Mouse (Mus musculus) forebrain, postnatal 0 days (tissue): ENCODE data around the gene Tbc1d25. TPM values are rescaled to one million over a fixed set of nuclear protein-coding genes. Genes with fewer than 3 reads are reported as not detected.
A peak's percentile ranks its signal among the peaks of the same experiment; 100 is the strongest.

Experiments used
- ATAC-seq: fragments of 200-750 bp; cut with Nextera tagmentation; 2 replicates; pipeline ENCODE4 v1.8.0; 2017; ENCODE audit warnings: mild to moderate bottlenecking, moderate library complexity
- DNase-seq: peaks from one replicate; pipeline ENCODE4 v3.0.0-alpha.2; 2015
- H3K27ac ChIP-seq: fragments of 300-500 bp; sonication (generic); 2 replicates; pipeline ENCODE4 v1.5.1; 2014; ENCODE audit warnings: low read depth, mild to moderate bottlenecking, antibody characterized with exemption, low read length, moderate library complexity, mixed read lengths
- H3K27me3 ChIP-seq: fragments of 300-500 bp; sonication (generic); 2 replicates; pipeline ENCODE4 v1.6.1; 2014; ENCODE audit warnings: mild to moderate bottlenecking, low read length, mixed read lengths; ENCODE audit not compliant: insufficient read depth
- H3K36me3 ChIP-seq: fragments of 300-500 bp; sonication (generic); 2 replicates; pipeline ENCODE4 v1.6.1; 2014; ENCODE audit warnings: mild to moderate bottlenecking, moderate library complexity; ENCODE audit not compliant: insufficient read depth
- H3K4me1 ChIP-seq: fragments of 300-500 bp; sonication (generic); 2 replicates; pipeline ENCODE4 v1.6.1; 2014; ENCODE audit warnings: antibody characterized with exemption; ENCODE audit not compliant: insufficient read depth
- H3K4me2 ChIP-seq: fragments of 300-500 bp; sonication (generic); 2 replicates; pipeline ENCODE4 v1.6.1; 2014; ENCODE audit warnings: low read depth, mild to moderate bottlenecking, moderate library complexity
- H3K4me3 ChIP-seq: fragments of 300-500 bp; sonication (generic); 2 replicates; pipeline ENCODE4 v1.5.1; 2014; ENCODE audit warnings: low read depth, low read length, mixed read lengths
- H3K9ac ChIP-seq: fragments of 300-500 bp; sonication (generic); 2 replicates; pipeline ENCODE4 v1.6.1; 2014; ENCODE audit warnings: mild to moderate bottlenecking
- H3K9me3 ChIP-seq: fragments of 300-500 bp; sonication (generic); 2 replicates; pipeline ENCODE4 v1.6.1; 2016; ENCODE audit warnings: low read length
- CTCF ChIP-seq: sonication (generic); IDR thresholded peaks from 2 replicates; pipeline ENCODE4 v1.5.1; 2016; ENCODE audit warnings: antibody characterized with exemption, control low read depth, low read depth
- WGBS: fragments of 180-500 bp; shearing (Covaris S2); extraction: QIAGEN DNeasy Blood & Tissue Kit; methylation state at CpG from one replicate; pipeline ENCODE4 v1.1.7; 2014; 5-methylcytosine and 5-hydroxymethylcytosine counted together
- polyA plus RNA-seq: library from polyadenylated mRNA; unstranded; fragments of >200 nt; fragmentation: Nextera tagmentation; extraction: Ambion mirVana; gene quantifications from 2 replicates; pipeline ENCODE4 v1.2.1, GENCODE M21; 2015
- total RNA-seq: library from RNA; depleted of rRNA; stranded (reverse); fragments of >200 nt; gene quantifications from 2 replicates; pipeline ENCODE4 v1.2.3, GENCODE M21; 2014

The Tbc1d25 gene
- total and polyA plus RNA-seq, 2 experiments from 2014 or later, result 16.3 to 22.7 TPM

- DNase-seq (no peak), ATAC-seq (no peak)
Measured at GRCm38 (mm10) chrX:8205088-8205487, 29.1 kb upstream of the Tbc1d25 start.

GRCm38 (mm10) chrX:8204076-8204475 lies 28.1 kb upstream of the Tbc1d25 start:
- Histone ChIP-seq H3K27ac (no peak overlapping the region), H3K4me2 (no peak overlapping the region), H3K9me3 (no peaks in the 10 kb centered on the region), H3K4me1 (no peaks in the 10 kb centered on the region), H3K36me3 (no peaks in the 10 kb centered on the region), H3K4me3 (no peak overlapping the region), H3K27me3 (no peaks in the 10 kb centered on the region), H3K9ac (no peak overlapping the region)
- ATAC-seq (no peak), DNase-seq (no peak)
- no peak for TF ChIP-seq CTCF
- WGBS, result 85% methylated on average over 10 of the region's 10 CpGs

More at GRCm38 (mm10) chrX:8205088-8205487, 29.1 kb upstream of the Tbc1d25 start:
- TF ChIP-seq CTCF, result no peak
- Histone ChIP-seq H3K27ac (no peak overlapping the region), H3K36me3 (no peaks in the 10 kb centered on the region), H3K9me3 (no peaks in the 10 kb centered on the region), H3K9ac (no peak overlapping the region), H3K27me3 (no peaks in the 10 kb centered on the region), H3K4me1 (no peaks in the 10 kb centered on the region), H3K4me2 (peak overlapping the region; percentile 56), H3K4me3 (peak overlapping the region; percentile 57; the same call in 1 of the 2 replicates)
- WGBS, result 77% methylated on average over 4 of the region's 4 CpGs

GRCm38 (mm10) chrX:8203105-8203504 lies 27.1 kb upstream of the Tbc1d25 start:
- Histone ChIP-seq H3K4me1 (no peaks in the 10 kb centered on the region), H3K9me3 (no peaks in the 10 kb centered on the region), H3K9ac (no peak overlapping the region), H3K27me3 (no peaks in the 10 kb centered on the region), H3K4me2 (no peak overlapping the region), H3K4me3 (no peak overlapping the region), H3K36me3 (no peaks in the 10 kb centered on the region), H3K27ac (no peak overlapping the region)
- WGBS, result 88% methylated on average over 14 of the region's 14 CpGs
- ATAC-seq (no peak), DNase-seq (no peak)
- no peak for TF ChIP-seq CTCF

- peak within 1 kb of the TSS; percentile 46 for H3K9ac ChIP-seq
- peak; percentile 57 for DNase-seq
- TF ChIP-seq CTCF, result no peak
Measured at GRCm38 (mm10) chrX:8193419-8193723, 17.4 kb upstream of the Tbc1d25 start, which contains the start of gene Ebp. Ebp (minus strand) TSS chrX:8193512.

GRCm38 (mm10) chrX:8192640-8193418 lies 16.8 kb upstream of the Tbc1d25 start:
- peak; percentile 83 for DNase-seq
- no peaks in the 10 kb centered on the region for H3K4me1 ChIP-seq

More at GRCm38 (mm10) chrX:8193419-8193723, 17.4 kb upstream of the Tbc1d25 start, which contains the start of gene Ebp:
- Histone ChIP-seq H3K4me3 (peak within 1 kb of the TSS; percentile 43), H3K4me2 (peak within 1 kb of the TSS; percentile 56), H3K4me1 (no peaks in the 10 kb centered on the region), H3K27me3 (no peaks in the 10 kb centered on the region), H3K36me3 (no peaks in the 10 kb centered on the region), H3K9me3 (no peaks in the 10 kb centered on the region), H3K27ac (peak within 1 kb of the TSS; percentile 54; the same call in 1 of the 2 replicates)
- peak; percentile 72 for ATAC-seq
- 28% methylated on average over 10 of the region's 10 CpGs for WGBS

GRCm38 (mm10) chrX:8192126-8192639 lies 16.2 kb upstream of the Tbc1d25 start:
- Histone ChIP-seq H3K36me3 (no peaks in the 10 kb centered on the region), H3K4me3 (peak overlapping the region; percentile 43), H3K4me2 (peak overlapping the region; percentile 56), H3K4me1 (no peaks in the 10 kb centered on the region), H3K27ac (peak overlapping the region; percentile 54; the same call in 1 of the 2 replicates), H3K27me3 (no peaks in the 10 kb centered on the region), H3K9ac (peak overlapping the region; percentile 46), H3K9me3 (no peaks in the 10 kb centered on the region)
- no peak for DNase-seq
- 22% methylated on average over 13 of the region's 13 CpGs for WGBS
- TF ChIP-seq CTCF, result no peak
- ATAC-seq, result no peak

More at GRCm38 (mm10) chrX:8192640-8193418, 16.8 kb upstream of the Tbc1d25 start:
- Histone ChIP-seq H3K4me2 (peak overlapping the region; percentile 56), H3K4me3 (peak overlapping the region; percentile 43), H3K9me3 (no peaks in the 10 kb centered on the region), H3K27me3 (no peaks in the 10 kb centered on the region), H3K27ac (peak overlapping the region; percentile 54; the same call in 1 of the 2 replicates), H3K9ac (peak overlapping the region; percentile 46), H3K36me3 (no peaks in the 10 kb centered on the region)
- TF ChIP-seq CTCF, result no peak
- 20% methylated on average over 37 of the region's 38 CpGs for WGBS
- peak; percentile 98 for ATAC-seq
